Mouse (Mus musculus): ENCODE data around the gene Ttc4. TPM values are rescaled to one million over a fixed set of nuclear protein-coding genes. Genes with fewer than 3 reads are reported as not detected.

Ttc4 gene
- total RNA-seq, 2 experiments from 2014 or later: 28.8 to 32.3 TPM

DNA sequence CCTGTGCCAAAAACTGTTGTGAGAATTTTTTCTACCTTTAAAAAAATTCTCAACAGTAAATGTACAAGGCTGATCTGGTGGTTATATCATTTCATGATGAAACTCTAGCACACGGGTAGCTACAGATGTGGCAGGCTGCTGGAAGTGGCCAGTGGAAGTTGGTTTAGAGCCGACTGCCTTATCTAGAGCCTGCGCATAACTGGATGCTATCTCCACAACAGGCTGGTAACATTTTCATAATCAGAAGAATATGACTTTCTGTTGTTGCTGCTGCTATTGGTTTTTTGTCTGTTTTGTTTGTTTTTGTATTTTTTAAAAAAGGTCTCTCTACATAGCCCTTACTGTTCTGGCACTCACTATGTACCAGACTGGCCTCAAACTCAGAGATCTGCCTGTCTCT, 26.2 kb downstream of the Ttc4 start:
- no peak for DNase-seq (ENCODE audit: low spot score in 2 of 2)

DNA sequence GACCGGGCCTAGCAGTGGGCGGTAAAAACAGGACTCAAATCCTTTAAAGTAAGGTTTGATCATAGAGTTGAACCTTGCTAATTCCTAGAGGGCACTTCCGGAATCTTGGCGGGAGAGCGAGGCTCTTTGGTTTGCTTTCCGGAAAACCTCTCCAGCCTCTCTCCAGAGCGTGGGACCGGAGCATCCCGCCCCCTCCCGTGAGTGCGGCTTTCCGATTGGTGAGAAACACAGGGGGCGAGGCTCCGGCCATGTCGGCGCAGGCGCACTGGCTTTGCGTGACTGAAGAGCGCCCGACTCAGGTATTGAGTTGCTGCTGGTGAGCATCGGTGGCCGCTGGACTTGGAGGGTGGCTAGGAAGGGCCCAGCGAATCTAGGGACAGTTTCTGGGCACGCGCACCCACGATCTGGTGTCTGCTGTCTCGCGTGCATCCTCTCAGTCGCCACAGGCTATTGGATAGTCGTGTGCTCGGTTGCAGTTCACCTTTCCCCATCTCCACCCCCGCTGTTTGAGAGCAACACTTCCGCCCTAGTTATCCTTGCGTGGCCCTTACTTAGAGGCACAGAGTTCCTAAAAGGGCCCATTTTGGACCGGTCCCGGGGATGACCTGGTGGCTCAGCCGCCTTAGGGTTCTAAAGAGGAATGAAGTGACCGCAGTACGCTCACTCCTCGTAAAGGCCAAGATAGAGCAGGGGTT, 27.8 kb downstream of the Ttc4 start, which contains the start of gene Pars2:
TSS of gene Pars2 (plus strand) at position 237 of the 695 bp plus-strand sequence.
- DNase-seq (ENCODE audit: low spot score in 2 of 2): peak; percentile 94 to 96

DNA sequence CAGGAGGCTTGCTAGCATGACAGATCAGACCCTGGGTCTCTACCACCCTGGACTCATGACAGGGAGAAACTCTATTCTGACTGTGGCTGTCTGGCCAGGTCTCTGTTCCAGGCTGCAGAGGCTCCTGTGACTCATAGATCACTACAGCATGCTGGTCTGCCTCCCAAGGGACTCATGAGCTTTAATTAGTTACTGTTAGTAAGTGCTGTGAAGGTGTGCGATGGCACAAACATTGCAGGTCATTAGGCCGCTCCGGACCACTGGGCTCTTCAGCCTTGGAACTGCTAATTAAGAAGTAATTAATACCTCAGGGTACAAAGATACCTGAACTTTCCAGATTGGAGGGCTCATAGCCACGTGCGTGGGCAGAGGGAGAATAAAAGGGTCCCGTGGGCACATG, 31.6 kb downstream of the Ttc4 start:
- DNase-seq (ENCODE audit: low spot score in 2 of 2): no peak

DNA sequence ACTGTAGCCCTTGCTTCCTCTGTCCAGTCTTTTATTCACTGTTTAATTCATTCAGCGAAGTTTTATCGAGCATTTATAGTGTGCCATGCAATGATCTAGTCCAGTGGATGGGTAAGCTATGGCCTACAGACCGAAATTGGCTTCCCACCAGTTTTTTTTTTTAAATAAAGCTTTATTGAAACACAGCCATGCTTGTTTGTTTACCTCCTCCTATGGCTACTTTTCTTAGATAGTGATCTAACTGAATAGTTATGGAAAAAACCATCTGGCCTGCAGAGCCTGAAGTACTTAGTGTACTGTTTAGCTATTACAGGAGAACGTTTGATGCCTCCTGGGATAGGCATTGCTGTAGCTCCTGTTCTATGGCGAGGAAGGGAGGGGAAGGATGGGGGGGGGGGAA, 32.9 kb downstream of the Ttc4 start:
- DNase-seq (ENCODE audit: low spot score in 2 of 2): no peak

DNA sequence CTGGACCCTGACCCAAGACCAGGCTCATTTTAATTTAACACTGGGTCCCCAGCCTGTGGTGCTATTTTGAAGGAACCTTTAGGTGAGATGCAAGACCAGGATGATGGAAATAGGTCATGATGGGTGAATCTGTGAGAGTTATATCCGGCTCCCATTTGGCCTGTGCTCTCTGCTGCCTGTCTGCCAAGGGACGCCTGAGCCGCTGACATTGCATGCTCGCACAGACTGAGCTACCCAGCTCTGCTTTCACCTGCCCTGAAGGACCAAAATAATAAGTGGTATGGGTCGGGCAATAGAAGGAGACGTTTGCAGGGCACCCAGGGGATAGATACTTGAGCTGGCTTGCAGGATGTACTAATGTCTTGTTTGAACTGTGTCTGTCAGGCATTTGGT, 34.5 kb downstream of the Ttc4 start:
- DNase-seq (ENCODE audit: low spot score in 2 of 2): no peak

DNA sequence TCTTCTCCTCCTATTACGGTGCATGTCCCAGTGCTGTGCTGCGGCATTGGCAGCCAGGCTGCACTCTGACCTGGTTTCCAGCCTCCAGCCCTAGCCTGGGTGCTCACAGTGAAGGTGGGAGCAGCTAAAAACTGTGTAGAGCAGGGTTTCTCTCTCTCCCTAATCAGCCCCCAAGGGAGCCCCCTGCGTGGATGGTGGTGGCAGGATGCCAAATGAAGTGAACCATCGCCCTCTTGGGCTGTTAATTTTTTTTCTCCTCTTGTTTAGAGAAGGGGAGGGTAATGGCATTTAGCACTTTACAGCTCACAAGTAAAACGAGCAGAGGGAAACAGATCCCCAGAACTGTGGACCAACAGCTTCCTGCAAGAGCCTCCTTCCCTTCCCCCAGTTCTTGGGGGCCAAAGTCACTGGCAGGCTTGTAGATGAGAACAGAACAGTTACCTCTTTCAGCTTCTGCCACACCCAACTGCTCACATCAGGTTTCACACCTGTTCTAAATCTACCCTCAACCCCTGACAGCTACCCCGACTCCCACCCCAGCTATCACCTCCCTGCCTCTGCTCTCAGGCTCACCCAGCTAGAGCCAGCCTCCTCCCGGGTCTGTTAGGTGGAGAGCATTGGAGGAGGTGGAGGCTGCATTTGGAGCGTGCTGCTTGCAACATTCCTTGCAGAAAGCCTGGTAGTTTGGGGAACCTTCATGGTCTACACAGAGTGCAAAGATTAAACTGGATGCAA, 35.1 kb downstream of the Ttc4 start:
- no peak for DNase-seq (ENCODE audit: low spot score in 2 of 2)

DNA sequence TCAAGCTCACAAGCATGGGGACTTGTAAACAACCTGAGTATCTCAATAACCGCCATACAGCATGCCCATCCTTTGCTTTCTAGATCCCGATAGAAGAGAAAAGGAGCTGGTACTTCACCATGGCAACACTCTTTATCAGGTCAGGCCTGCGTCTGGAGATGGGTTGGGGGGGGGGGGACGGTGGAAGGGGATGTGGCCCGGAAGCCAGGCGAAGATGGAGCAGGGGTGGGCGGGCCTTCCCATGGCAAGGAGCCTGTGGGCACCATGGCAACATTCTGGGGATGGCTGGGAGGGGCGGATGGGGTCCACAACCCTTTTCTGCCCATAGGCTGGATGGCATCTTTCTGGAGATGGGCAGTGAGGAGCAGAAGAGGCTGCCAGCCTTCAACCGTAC, 44.7 kb downstream of the Ttc4 start:
- DNase-seq (ENCODE audit: low spot score in 2 of 2): no peak

DNA sequence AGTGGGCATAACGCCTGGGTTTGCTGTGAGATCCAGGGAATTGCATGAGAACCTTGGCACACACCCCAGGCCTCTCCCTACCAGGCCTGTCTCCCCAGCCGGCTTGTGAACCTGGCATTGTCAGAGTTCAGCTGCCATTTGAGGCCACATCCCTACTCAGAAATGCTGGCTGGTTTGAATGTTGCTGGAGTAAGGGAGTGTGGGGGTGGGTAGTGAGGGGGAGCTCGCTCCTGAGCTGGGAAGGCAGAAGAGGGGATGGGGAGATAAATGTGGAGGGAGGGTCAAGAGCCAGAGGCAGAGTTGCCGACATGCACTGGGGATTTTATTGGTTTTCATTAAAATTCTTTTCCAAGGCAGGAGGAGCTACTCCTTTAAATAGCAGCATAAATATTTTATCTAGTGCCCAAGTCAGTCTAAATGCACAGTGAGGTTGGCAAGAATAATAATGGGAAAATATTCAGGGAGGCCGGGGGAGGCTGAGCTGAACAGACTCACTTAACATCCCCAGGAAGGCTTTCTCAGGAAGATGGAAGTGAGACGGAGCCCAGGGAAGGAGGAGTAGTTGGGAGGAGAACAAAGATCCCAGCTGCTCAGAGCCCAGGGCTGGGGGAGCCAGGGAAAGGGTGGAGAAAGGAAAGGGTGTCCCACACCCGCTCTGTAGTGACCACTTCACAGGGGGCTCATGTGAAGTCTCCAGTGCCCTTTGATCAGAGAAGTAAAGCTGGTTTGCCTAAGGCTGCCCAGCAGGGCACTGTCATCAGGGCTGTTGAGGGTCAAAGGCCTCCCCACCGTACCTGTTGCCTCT, 45.3 kb downstream of the Ttc4 start:
- DNase-seq (ENCODE audit: low spot score in 2 of 2): no peak

DNA sequence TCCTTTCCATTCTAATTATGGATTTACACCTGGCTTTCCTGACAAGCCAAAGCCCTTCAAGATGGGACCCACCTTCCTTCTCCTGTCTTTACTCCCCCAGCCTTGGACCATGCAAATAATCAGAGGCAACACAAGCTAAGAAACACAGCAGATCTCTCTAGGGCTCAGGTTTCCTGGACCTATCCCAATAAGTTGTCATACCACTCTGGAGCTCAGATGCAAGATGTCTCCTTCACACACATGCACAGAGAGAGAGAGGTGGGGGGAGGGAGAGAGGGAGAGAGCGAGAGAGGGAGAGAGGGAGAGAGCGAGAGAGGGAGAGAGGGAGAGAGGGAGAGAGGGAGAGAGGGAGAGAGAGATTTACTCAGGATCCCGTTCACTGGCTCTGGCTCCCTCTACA, 46.4 kb downstream of the Ttc4 start:
- no peak for DNase-seq (ENCODE audit: low spot score in 2 of 2)

DNA sequence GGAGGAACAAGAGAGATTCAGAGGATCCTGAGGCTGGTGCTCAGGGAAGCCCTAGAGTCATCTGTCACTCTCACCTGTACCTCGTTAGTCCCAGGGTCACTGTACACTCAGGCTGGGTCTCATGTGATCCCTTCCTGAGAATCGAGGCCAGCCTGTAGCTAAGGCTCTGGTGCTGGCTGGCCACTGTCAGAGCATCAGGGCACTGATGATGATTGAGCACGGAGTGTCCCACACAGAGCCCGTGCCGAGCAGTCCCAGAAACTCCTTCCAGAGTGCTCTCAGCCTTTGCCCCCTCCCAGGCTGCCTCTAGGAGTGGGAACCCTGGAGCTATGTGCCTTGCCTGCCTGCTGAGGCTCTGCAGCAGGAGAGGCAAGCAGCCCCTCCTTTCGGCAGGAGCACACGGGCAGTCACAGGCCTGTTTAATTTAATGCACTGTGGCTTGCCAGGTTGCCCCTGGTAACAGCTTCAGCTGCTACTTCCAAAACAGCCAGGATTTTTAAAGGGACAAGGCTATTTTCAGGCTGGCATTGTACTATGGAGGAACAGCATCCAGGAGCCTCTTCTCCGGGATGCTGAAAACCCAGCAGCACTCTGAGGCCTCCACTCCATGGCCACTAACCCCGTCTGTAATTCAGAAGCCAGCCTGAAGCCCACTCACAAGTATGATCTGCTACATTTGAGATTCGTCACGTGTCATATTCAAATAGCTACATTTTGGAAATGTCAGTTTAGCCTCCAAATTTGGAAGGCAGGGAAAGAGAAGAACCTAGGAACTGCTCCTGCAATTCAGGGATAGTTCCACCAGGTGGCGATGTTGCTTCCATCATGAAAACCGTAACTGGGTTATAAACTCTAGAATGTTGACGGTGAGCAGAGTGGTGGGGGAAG, 48.2 kb downstream of the Ttc4 start:
- DNase-seq (ENCODE audit: low spot score in 2 of 2): peak in 1 of 2 experiments; percentile 55

DNA sequence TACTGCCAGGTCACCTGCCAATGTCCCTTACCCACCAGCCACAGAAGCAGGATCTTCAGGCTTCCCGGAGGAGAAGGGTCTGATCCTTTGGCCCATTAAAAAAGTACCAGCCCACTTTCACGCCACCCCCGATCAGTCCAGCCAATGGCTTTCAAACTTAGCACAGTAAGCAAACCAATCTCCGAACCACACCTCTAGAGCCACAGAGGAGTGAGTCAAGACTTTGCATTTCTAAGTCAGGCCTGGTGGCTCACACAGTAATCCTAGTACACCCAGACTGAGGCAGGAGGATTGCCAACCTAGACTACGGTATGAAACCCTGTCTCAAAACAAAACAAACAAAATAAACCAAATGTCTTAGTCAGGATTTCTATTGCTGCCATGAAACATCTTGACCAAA, 49.4 kb downstream of the Ttc4 start:
- no peak for DNase-seq (ENCODE audit: low spot score in 2 of 2)

DNA sequence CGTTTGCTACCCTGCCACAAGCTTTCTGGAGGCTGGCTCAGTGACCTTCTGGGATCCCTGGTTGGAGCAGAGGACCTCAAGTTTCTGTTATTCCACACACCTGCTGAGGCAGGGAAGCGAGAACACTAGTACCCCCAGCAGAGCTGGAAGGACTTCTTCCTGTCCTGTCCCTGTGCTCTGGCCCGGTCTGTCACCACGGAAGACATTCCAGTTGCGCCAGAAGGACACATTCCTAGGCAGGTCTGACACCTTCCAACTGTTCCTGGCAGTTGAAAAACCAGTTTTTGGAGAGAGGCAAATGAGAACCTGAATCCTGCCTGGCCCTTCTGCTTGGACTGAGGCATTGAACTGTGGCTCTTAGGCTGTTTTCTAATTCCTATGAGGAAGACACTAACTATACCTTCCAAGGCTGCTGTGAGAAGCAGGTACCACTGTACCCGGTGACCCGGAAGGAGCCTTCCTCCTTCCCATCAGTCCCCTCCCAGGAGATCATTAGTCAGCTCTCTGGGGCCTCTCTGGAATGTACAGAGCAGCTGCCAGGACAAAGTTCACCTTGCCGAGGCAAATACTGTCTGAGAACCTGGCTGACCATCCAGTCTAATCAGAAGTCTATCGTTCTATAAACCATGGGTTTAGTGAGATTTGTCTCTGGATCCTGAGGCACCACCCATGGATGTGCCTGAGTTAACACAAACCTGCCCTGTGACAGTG, 49.9 kb downstream of the Ttc4 start:
- no peak for DNase-seq (ENCODE audit: low spot score in 2 of 2)

DNA sequence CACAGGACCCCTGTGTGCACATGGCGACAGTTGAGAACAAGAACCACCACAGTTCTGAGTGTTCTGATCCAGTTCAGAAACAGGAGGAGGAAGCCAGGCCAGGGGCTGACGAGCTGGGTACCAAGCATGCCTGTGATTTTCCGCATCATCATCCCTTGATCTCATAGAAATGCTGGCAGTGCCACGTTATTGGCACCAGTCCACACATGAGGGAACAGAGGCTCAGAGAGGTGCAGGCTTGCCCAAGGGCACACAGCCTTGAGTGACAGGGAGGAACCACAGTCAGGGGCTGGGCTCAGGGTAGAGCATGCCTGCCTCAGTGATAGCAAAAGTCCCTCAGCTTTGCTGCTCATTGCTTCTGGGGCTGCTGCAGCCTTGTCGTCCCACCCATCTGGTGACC, 50.9 kb downstream of the Ttc4 start:
- no peak for DNase-seq (ENCODE audit: low spot score in 2 of 2)

DNA sequence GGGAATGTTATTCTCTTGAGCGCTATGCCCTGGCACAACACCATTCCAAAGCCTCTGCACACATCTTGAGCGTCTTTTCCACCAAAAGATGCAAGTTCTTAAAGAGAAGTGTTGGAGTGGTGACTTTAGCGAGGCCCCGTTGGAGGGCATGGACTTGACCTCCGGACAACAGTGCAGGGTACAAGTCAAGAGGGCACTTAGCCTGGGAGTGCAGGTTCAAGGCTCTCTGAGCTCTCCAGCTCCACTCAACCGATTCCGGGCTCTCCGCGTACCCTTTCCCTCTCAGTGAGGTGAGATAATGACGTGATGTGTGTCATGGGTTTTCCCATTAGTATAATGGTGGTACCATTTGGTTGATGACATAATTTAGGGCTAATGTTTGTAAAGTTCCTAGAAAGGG, 54.5 kb downstream of the Ttc4 start:
- no peak for DNase-seq (ENCODE audit: low spot score in 2 of 2)

DNA sequence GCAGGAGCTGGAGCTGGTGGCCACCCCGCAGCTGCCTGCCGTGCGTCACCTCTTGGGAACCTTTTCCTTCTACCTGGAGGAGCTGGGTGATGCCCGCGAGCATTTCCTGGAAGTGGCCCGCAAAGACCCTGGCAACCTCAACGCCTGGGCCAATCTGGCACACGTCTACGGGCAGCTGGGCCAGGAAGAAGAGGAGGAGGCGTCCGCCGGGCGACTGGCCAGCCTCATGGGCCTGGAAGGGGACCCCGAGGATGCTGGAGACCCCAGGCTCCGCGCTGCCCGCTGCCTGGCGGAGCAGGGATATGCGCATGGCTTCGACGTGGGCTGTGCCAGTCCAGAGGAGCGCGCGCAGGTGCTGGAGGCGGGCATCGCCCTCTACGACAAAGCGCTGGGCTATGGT, 56.0 kb downstream of the Ttc4 start:
- no peak for DNase-seq (ENCODE audit: low spot score in 2 of 2)

DNA sequence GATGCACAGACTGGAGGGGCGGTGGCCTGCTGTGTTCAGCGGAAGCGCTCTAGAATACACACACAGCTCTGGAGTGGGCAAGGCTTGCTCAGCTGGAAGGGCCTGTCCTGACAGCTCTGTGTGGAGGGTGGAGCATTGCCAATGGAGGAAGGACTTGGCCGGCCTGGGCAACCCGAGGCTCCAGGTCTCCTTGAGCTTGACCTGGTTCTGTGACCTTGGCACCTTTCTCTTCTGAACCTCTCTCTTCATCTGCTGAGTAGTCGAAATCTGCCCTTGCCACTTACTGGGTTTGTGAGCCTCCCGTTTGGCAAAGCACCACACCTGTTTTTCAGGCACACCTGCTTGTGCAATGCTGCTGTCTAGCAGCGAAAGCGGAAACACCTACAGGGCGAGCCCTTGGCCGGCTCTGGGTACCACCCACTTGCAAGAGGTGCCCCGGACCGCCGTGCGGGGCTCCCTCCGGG, 56.7 kb downstream of the Ttc4 start, which contains the start of gene Ttc22:
TSS of gene Ttc22 (plus strand) at position 403 of the 464 bp plus-strand sequence.
- no peak for DNase-seq (ENCODE audit: low spot score in 2 of 2)

DNA sequence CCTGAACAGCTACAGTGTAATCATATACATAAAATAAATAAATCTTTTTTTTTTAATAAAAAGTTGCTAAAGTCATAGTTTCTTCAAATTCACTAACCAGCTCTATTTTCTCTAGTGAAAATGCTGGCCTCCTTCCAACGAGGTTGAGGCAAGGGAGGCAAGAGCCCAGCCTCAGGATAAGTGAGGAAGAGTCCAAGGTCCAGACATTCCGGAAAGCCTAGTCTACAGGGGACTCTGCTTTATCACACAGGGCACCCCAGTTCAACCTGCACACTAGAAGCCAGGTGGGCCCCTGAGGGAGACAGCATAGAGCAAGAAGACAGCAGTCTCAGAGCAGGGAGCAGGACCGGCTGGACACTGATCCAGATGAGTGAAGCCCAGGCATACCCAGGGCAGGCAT, 57.3 kb downstream of the Ttc4 start:
- DNase-seq (ENCODE audit: low spot score in 2 of 2): no peak

DNA sequence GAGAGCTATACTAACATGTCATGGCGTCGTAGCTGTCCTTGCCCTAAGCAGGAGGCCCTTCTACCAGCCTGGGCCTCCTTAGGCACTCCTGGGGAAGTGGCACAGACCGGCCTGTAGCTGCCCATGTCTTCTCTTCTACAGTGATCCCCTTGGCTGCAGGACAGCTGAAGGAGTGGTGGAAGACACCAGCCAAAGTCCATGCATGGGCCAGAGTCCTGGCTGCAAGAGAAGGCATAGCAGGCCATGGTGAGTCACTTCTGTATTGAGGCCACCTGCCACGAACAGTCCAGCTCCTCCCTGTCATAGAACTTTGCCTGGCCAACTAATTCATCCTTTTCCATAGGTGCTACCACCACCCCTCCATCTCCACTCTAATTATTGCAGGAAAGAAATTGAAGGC, 59.8 kb downstream of the Ttc4 start:
- no peak for DNase-seq (ENCODE audit: low spot score in 2 of 2)

DNA sequence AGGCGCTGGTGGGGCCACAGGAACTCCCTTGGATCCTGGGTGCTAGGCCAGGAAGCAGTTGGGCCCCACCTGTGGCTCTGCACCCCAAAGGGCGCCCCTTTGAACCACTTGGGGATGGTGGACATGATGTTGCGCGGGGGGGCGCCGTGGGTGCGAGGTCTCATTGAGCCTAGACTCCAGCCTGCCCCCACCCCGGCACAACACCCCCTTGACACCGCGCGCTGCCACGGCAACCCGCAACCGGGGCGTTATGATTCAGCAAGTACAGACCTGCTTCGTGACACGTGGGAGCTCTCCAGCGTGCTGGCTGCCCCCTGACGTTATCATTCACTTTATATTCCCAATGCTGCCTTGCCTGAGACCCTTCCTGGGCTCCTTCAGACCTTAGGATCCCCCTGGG, 61.7 kb downstream of the Ttc4 start, which contains the start of gene Lexm:
TSS of gene Lexm (minus strand) at position 186 of the 400 bp plus-strand sequence.
- DNase-seq (ENCODE audit: low spot score in 2 of 2): no peak

DNA sequence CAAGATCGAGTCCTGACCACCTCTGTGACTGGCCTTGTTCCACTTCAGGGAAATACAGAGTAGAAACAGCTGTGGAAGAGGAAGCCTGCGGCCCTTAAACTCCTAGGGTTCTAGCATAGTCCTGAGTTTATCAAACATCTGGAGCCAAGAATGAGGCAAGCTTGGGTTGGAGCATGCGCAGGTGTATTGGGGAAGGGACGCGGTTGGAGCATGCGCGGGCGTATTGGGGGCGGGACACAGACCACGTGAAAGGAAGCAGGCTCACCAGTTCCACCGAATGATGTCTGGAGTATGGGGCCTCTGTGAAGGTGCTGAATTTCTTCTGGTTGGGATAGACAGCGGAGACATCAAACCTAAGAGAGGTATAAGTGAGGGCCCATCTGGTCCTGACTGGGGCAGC, 63.1 kb downstream of the Ttc4 start:
- DNase-seq (ENCODE audit: low spot score in 2 of 2): no peak
